Mouse (Mus musculus) left cerebral cortex, adult 9 months (tissue): Measurements from ENCODE around the gene Gm49393.

Source experiments
- DNase-seq, 2 experiments: peaks; one replicate each; pipeline ENCODE4 v3.0.0; 2022; ENCODE audit warnings: low spot score in 2 of 2

Gm49393 gene

DNA sequence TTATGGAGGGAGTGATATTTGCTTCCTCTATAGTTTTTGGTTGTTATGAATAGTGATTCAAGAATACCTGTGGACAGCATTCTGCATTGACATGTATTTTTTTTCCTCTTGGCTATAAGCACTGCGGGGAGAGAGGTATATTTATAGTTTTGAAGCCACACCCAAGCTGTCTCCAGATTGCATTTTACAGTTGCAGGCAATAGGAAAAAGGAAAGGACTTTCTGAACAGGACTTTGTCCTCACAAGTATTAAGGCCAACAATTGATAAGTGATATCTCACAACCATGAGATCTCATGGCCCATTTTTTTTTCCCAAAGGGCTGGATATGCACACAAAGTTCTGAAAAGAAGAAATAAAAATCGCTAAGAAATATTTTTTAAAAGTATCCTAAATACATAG, 125.7 kb downstream of the Gm49393 start:
- DNase-seq = no peak
